Mouse (Mus musculus) brain, embryonic 14.5 days (tissue): ENCODE measurements at regions not wholly inside any gene's neighbourhood (a gene's known extent, or its start where the extent isn't known, plus 50 kb on each side); places are given as distances from the start of the nearest gene placed in this dataset.

Source experiments
- CTCF ChIP-seq: fragments of 200-500 bp; IDR thresholded peaks from 2 replicates; pipeline ENCODE4 v1.5.1; 2012; ENCODE audit warnings: inconsistent platforms, mild to moderate bottlenecking, moderate library complexity, borderline replicate concordance; ENCODE audit not compliant: insufficient read depth, insufficient read length; ENCODE audit errors: extremely low read depth
- POLR2A ChIP-seq: fragments of 200-500 bp; IDR thresholded peaks from 2 replicates; pipeline ENCODE4 v1.6.1; 2012; ENCODE audit warnings: mild to moderate bottlenecking, inconsistent platforms, borderline replicate concordance; ENCODE audit not compliant: poor library complexity, insufficient read depth, insufficient read length, severe bottlenecking; ENCODE audit errors: extremely low read depth

- no peak for TF ChIP-seq CTCF
- TF ChIP-seq POLR2A, result no peak
Measured at GRCm38 (mm10) chr10:66907842-66908241, 188.1 kb upstream of the Jmjd1c start.
